Mouse (Mus musculus) layer of hippocampus, postnatal 25 days (tissue): ENCODE measurements at regions not wholly inside any gene's neighbourhood (a gene's known extent, or its start where the extent isn't known, plus 50 kb on each side); places are given as distances from the start of the nearest gene placed in this dataset.

Experiments used
- DNase-seq, 2 experiments: peaks; one replicate each; pipeline ENCODE4 v3.0.0; 2022; ENCODE audit warnings: mixed read lengths in 2 of 2, low spot score in 1 of 2; ENCODE audit errors: extremely low spot score in 1 of 2

DNA sequence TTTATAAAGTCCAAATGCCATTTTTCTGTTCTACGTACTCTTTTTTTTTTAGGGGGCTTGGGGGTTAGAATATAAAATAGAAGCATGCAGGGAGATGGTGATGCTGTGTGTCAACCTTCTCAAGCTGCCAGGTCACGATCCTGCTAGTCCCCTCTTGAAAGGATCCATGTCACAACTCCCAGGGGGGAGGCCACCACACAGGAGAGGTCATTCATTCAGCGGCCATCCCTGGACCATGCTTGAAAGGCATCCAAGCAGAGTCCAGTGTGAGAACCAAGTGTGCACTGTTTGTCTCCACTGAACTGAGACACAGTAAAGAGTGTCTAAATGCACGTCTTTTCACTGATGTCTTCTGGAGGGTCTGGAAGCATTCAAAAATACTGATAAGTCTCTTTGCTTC lies 119.8 kb upstream of the N6amt1 start:
- no peak for DNase-seq

DNA sequence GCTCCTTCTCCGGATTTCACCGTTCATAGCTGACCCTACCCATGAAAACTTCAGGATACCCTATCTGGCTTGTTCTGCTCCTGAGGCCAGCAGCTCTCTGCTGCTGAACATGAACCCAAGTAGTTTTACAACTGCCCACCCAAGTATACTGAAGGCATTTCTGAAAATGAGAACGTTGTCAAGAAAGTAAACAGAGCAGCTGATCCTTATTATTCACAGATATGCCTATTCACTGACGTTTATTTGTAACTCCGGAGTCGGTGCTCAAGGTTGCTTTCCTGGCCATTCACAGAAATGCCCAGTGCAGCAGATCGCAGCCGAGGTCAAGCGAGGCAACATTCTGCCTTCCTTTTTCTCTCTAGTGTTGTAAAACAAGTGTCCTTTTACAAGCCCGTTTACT lies 128.4 kb upstream of the N6amt1 start:
- no peak for DNase-seq

DNA sequence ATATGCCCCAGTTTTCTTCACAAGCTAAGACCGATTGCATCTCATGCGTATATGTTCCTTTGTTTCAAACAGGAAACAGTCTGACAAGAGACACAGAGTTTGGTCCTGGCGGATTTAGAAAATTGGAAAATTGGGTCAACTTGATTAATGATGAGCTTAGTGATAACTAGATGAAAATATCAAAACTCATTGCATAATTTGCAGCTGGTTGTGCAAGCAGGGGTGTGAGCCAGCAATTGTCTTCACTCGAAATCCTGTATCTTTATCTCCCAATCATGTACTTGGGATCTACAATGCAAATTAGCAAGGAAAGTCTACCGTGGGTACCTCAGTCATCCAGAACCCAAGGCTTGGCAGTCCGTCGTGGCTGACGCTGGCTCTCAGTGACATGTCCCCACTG lies 128.9 kb upstream of the N6amt1 start:
- DNase-seq, result no peak

DNA sequence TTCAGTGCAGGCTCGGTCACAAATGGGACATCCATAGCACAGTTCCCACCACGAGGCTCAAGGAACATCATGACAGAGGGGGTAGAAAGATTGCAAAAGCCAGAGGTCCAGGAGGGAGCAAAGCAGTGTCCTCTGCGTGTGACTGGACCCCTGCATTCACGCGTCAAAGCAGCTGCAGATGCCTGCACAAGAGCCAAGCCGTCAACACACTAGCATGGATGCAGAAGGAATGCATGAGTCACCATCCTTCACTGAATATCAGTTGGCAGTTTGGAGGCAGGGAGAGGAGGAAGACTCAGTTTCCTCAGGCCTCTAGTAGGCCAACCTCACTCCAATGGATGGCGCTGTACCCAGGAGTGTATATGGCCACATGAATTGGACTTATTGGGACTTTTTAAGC lies 130.0 kb upstream of the N6amt1 start:
- DNase-seq, result no peak

DNA sequence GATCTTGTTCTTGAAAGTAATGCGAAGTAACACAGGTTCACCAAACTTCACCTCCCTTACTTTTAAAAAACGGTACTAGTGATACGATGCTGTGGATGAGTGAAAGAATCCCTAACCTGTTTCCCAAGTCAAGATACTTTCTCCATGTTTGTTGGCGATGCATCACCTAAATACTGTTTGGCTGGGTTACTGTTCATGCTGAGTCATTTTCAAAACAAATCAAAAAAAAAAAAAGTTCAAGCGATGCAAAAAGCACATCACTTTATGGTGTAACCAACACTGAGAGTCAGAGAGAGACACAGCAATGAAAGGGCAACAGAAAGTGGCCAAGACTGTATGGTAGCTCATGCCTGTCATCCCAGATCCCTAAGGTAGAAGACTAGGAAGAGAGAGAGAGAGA lies 133.4 kb upstream of the N6amt1 start:
- DNase-seq, result no peak

DNA sequence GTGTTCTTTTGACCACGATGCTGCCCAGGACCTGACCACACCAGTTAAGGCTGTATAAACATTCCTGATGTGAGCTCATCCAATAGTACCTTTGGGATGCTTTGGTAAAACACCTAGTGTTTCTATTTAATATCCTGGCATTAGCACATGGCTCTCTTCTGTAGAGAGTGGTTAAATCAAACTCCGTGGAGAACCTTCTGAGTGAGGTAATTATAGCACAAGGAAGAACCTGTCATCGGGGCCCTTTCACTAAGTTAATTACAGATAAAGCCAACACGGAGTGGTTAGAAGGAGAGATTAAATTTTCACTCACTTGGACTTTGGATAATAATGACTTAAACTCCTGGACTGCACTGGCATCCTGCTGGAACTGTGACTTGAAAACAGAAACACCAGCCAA lies 133.8 kb upstream of the N6amt1 start:
- DNase-seq, result no peak

DNA sequence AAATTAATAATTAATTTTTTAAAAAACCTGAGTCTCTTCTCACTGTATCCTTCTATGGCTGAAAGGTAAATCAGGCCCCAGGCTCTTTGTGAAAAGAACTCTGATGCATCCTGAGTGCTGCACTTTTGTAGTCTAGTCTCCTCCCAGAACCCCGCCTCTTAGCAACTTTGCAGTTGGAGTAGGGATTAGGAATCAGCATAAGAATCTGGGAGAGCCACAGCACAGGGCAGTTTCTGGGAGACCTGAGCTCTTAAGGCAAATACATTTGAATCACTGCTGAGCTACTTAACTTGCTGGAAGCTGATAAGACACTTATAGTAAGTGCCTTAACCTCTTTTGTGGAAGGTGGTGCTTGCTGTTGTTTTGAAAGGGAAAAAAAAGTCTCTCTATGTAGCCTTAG lies 146.1 kb upstream of the N6amt1 start:
- no peak for DNase-seq

DNA sequence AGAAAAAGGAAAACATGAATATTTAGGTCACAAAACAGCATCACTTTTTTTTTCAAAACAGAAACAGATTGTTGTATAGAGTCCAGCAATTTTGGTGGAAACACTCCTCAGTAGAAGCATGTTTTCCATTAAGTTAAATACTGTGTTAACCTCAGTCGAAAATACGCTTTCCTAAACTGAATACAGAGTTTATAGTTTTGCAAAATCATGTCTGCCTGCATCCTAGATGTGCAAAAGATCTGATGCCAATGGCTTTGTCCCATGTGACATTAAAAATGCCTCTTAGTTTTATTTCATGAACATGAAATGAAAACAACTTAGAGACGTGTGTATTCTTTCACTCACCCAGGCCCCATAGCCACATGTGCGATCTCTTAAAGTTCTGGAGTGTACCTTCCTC lies 163.5 kb upstream of the N6amt1 start:
- no peak for DNase-seq

DNA sequence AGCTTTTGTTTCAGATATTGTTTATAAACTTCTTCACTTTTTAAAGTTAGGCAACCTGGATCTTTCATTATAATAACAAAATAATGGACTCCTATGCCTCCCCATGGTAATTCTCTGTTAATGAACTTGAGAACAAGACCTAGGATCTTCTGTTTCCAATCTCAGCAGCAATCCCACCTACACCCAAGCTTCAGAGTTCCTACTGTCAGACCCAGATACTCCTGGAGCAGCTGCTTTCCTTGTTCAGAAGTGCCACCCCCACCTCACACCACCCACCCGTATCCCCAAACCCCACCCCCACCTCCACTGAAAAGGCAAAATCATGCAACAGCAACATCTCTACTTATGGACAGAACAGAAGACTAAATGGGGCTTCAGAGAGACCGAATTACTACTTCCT lies 165.2 kb upstream of the N6amt1 start:
- DNase-seq, result no peak

DNA sequence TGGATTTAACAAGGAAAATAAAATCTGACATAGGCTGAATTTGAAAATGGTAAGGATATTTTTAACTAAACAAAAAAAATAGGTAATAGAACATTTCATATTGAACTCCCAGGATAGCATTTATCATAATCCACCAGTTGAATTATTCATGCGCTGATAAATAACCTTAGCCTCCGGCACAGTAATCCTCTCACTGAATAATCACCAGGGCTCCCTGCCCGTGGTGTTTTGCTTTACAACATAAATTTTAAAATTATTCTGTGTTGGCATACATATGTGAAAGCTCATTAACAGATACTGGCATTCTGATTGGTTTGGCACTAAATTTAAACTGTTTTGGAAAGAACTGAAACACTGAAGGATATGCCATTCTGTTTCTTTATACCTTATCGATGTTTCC lies 181.6 kb upstream of the N6amt1 start:
- no peak for DNase-seq

DNA sequence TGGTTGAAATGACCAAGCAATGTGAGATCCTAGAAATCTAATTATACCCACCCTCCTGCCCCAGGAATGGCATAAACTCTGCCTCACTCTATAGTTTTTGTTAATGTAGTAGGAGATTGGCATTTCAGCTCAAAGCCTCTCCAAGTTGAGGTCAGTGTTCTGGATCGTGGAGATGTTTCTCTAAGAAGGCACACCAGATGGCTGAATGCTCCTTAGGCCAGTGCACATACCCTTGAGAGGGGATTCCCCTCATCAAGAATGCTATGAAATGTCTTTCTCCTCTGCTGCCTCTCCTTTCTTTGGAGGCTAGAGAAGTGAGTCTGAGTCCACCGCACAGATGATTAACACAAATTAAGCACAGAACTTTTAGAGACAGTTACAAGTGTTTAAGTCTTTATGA lies 214.7 kb upstream of the N6amt1 start:
- no peak for DNase-seq

DNA sequence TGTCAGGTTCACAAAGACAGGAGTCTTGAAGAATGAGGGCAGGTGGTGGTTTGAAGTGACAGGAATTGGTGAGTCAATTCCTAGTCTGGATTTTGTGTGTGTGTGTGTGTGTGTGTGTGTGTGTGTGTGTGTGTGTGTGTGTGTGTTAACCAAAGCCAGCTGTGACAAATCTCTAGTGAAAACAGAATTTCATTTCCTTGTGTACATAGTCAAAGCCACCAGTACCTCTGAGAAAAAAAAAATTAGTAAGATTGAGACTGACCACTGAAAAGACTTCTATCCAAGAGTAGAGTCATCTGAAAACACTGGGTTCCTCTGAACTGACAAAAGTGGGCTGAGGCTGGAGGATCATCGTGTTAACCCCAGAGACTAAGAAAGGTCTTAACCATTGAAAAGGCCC lies 217.5 kb upstream of the N6amt1 start:
- DNase-seq, result no peak

DNA sequence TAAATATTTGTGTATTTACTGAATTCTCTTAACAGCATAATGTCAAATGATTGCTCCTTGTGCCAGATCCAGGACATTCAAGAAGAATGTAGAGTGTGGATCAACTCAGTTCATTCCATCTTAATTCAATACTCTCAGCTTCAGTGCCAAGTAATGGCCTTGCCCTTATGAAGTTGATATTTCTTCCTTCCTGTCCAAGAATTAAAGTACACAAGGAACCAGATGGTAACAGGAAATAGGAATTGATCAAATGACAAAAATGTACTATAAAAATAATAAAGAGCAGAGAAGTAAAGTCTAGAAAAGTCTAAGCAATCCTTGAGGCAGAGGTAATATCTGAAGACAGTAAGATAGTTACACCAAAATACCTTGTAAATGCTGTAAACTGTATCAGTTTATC lies 219.5 kb upstream of the N6amt1 start:
- DNase-seq, result no peak

DNA sequence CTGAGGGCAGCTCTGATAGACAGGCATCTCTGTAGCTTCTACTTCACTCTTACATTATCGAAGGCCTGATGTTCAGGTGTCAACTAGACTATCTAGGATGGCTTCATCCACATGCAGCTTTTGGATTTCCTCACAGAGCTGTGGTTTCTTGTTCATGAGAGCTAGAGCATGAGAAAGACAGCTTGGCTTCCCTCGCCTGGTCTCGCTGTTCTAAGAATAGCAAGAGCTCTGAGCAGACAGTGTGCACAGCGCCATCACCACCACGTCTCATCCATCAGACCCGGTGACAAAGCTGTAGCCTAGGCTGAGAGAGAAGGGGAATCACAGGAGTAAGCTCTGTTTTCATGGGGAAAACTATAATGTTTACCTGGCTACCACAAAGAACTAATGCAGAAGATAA lies 220.1 kb upstream of the N6amt1 start:
- no peak for DNase-seq

DNA sequence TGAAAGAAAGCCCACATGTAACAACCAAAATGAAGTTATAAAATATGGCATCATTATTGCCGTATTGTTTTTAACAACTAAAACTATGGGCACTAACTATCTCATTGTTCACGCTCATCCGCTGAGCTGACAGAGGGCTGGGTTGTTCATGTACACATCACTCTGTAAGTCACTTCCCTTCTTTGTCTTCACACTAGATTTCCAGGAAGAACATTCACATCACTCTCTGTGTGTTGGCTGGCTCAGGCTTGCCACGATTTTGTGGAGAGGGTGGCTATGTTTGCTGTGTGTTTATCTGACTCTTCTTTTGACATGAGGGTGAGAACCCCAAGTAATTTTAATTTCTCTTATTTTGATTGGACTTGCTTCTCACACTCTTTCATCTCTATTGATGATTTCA lies 221.9 kb upstream of the N6amt1 start:
- DNase-seq, result no peak

DNA sequence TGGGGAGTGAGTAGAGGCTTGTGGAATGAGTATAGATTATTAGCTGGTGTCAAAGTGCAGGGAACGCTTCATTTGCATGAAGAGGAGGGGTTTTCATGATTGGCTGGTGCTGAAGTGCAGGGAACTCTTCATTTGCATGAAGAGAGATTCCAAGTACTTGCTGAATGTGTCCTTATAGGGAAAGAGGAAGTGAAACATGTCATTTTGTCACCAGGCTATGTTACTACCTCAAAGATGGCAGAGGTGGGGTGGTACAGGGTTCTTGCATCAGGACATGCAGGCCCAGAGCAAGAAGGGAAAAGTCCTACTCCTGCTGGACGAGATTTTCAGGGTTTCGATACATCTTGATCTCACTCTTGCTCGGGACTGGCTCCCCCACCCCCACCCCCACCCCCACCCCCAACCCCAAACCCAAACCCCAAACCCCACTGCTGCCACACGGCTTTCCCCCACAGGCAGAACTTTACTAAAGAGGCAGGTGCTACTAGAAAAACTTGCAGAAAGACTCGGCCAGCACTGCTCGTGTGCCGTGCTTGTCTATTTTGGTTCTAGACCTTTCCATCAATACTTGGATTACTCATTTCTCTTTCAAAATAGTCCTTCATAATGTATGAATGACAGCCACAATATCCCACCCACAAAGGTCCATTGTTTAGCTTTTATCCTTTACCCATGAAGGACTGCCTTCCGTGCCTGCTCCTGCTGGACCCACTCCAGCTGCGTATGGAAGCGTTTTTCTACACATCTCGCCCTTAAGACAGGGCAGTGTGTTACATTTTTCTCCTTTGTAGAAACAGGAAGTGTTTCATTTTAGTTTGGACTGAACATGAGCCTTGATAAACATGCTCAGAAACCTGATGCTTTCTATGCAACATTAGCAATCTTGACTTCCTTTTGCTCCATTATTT lies 223.0 kb upstream of the N6amt1 start:
- DNase-seq, result no peak

DNA sequence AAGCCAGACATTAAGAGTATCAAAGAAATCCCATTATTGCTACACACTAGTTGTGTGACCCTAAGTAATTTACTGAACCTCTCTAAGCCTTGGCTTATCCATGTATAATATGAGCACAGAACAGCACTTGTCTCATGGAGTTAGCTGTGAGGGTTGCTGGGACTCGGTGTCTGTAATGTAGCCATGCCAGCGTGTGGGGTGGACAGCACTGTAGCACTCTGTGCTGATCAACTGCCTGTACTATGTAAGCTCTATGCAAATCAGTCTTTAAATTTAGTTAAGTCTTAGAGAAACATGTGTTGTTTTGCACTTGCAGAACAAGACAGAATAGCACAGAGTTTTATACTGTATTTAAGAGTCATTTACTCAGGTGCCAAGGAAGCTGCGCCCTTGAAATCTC lies 225.0 kb upstream of the N6amt1 start:
- DNase-seq, result no peak

DNA sequence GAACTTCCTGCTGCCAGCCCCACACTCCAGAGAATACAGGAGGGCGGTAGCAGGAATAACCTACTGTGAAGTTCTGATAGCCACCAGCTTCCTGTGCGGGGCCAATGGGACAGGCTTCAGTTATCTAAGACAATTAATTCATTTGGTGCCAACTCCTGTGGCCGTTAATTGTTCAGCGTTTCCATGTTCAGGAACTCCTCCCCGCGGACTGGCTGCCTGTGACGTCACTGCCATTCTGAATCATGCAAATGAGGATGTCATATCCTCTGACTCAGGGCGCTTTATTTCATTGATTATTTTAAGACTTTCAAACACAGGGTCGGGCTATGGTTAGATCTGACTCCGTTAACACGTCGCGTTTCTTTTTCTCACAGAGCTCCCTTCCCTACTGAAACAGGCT lies 225.8 kb upstream of the N6amt1 start:
- no peak for DNase-seq

DNA sequence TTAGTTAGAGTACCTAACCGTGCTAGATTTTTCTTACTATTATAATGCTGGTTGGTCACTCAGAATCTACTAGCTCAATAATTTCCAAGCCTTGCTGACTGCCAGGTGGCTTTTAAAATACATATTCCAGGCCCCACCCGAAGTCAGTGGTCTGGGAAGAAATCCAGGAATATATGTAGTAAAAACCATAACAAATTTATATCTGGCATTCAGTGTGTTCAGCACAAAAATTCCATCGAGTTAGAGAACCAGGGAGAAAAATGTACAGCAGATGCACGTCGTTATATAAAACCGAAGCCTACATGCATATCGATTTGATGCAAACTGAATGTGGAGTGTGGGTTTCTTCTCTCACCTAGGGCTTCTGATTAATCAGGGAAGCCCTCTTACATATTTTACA lies 229.5 kb upstream of the N6amt1 start:
- DNase-seq, result no peak

DNA sequence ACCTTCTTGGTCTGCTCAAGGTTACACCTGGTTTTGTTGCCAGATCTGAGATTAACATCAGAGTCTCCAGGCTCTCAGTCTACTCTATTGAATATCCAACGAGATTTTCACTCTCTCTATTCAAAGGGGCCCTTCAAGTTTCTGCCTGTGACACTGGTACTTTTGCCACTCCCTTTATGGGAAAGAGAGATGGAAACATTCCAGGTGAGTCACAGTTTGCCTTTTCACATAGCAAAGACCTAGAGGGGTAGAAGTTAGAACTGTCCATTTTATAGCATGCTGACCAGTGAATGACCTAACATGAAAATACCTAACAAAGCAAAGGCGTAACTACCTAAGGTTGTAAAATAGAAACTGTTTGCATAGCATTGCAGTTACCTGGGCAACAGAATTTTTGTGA lies 250.4 kb upstream of the N6amt1 start:
- no peak for DNase-seq

DNA sequence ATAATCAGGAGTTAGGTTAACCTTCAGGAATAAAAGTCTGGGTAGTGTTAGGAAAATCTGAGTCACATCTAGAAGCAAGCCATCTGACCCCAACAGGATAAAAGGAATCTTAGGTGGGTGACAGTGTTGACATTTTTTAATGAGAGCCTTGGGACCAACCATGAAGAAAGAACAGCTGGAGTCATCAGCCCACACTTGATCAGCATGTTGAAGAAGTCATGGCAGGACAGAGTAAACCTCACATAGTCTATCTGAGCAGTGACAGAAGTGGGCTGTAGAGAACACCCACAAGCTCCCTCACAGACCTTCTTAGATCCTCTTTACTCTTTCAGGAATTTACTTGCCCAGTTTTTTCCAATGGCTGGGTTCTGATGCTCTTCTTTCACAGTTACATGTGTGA lies 251.9 kb upstream of the N6amt1 start:
- no peak for DNase-seq

DNA sequence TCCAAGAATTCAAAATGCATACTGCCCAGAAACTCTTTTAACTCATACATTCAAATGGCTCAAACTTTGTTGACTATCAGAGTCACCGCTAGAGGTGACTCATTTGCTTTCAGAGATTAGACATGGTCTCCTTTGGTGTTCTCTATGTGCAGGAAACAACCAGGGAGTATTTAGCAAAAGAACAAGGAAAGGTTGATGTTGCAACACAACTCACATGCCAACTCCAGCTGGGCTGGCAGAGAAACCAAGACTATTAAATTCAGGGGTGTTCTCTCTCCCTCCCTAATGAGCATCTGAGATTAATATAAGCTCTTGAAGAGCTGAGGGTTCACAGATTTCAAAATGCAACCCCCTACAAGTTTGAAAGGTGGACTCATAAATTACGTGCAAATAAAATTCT lies 262.0 kb upstream of the N6amt1 start:
- DNase-seq, result no peak

DNA sequence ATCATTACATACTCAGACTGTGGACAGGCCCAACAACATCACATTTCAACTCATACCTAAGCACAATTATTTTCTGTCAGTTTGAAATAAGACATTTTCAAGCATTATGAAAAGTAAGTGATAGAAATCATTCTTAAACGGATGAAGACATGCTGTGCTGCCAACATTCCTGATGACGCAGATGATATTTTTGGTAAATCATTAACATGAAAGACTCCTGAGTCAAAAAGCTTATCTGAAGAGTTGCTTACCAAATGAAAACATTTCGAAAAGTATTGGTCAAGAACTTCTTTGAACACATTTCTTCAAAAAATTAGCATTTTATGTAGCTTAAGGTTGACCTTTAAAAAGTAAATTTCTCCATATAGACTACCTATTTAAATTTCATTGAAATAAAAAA lies 264.7 kb upstream of the N6amt1 start:
- DNase-seq, result no peak
